Mouse (Mus musculus) heart, postnatal 0 days (tissue): ENCODE results near the gene Gm4952. TPM values are rescaled to one million over a fixed set of nuclear protein-coding genes. Genes with fewer than 3 reads are reported as not detected.

Experiments
- ATAC-seq: fragments of 200-750 bp; cut with Nextera tagmentation; 2 replicates; pipeline ENCODE4 v1.8.0; 2017; ENCODE audit warnings: low read depth, moderate number of reproducible peaks, moderate library complexity; ENCODE audit not compliant: insufficient read depth
- DNase-seq: peaks from one replicate; pipeline ENCODE4 v3.0.0-alpha.2; 2016; ENCODE audit warnings: low spot score
- H3K27ac ChIP-seq: fragments of 300-500 bp; sonication (generic); 2 replicates; pipeline ENCODE4 v1.5.1; 2014; ENCODE audit warnings: low read depth, mild to moderate bottlenecking
- H3K27me3 ChIP-seq: fragments of 300-500 bp; sonication (generic); 2 replicates; pipeline ENCODE4 v1.6.1; 2014; ENCODE audit warnings: low read length, mixed read lengths; ENCODE audit not compliant: control insufficient read depth, insufficient read depth
- H3K36me3 ChIP-seq: fragments of 300-500 bp; sonication (generic); replicated peaks from 2 replicates; pipeline ENCODE4 v1.6.1; 2014; ENCODE audit warnings: low read length, mixed read lengths; ENCODE audit not compliant: control insufficient read depth, insufficient read depth
- H3K4me1 ChIP-seq: fragments of 300-500 bp; sonication (generic); 2 replicates; pipeline ENCODE4 v1.6.1; 2014; ENCODE audit warnings: antibody characterized with exemption; ENCODE audit not compliant: control insufficient read depth, insufficient read depth
- H3K4me2 ChIP-seq: fragments of 300-500 bp; sonication (generic); 2 replicates; pipeline ENCODE4 v1.6.1; 2014; ENCODE audit warnings: low read depth, mild to moderate bottlenecking, low read length, moderate library complexity
- H3K4me3 ChIP-seq: fragments of 300-500 bp; sonication (generic); 2 replicates; pipeline ENCODE4 v1.5.1; 2014; ENCODE audit warnings: low read depth, low read length
- H3K9ac ChIP-seq: fragments of 300-500 bp; sonication (generic); replicated peaks from 2 replicates; pipeline ENCODE4 v1.6.1; 2014; ENCODE audit warnings: low read depth, low read length, mixed read lengths
- H3K9me3 ChIP-seq: fragments of 300-500 bp; sonication (generic); replicated peaks from 2 replicates; pipeline ENCODE4 v1.6.1; 2016; ENCODE audit warnings: low read length; ENCODE audit not compliant: control insufficient read depth
- CTCF ChIP-seq: IDR thresholded peaks from 2 replicates; pipeline ENCODE4 v1.5.1; 2016; ENCODE audit warnings: antibody characterized with exemption, control low read depth, low read depth
- EP300 ChIP-seq: IDR thresholded peaks from 2 replicates; pipeline ENCODE4 v1.6.1; 2016; ENCODE audit warnings: antibody characterized with exemption, low read depth
- WGBS: fragments of 180-500 bp; shearing (Covaris S2); extraction: QIAGEN DNeasy Blood & Tissue Kit; methylation state at CpG from one replicate; pipeline ENCODE4 v1.1.7; 2014; 5-methylcytosine and 5-hydroxymethylcytosine counted together
- polyA plus RNA-seq: library from polyadenylated mRNA; unstranded; fragments of >200 nt; fragmentation: Nextera tagmentation; extraction: Ambion mirVana; gene quantifications from 2 replicates; pipeline ENCODE4 v1.2.1, GENCODE M21; 2015
- total RNA-seq: library from RNA; depleted of rRNA; stranded (reverse); fragments of >200 nt; gene quantifications from 2 replicates; pipeline ENCODE4 v1.2.3, GENCODE M21; 2014; ENCODE audit warnings: low replicate concordance

Gm4952 gene
- total and polyA plus RNA-seq, 2 experiments from 2014 or later, result not detected

- H3K27ac ChIP-seq, result no peak overlapping the region
- DNase-seq (no peak), ATAC-seq (no peak)
- WGBS, result 46% methylated on average over 2 of the region's 2 CpGs
- peak overlapping the region; percentile 71; the same call in 1 of the 2 replicates for H3K4me3 ChIP-seq
- no peak for TF ChIP-seq EP300
- TF ChIP-seq CTCF, result no peak
- no peak overlapping the region for H3K9ac ChIP-seq
- 0 out of 2 replicates have a peak, but pooled peaks cover 3% of the 10 kb centered on the region for H3K4me1 ChIP-seq
- H3K9me3 ChIP-seq, result no peaks in the 10 kb centered on the region
- H3K36me3 ChIP-seq, result no peaks in the 10 kb centered on the region
- H3K4me2 ChIP-seq, result peak overlapping the region; percentile 100; the same call in 1 of the 2 replicates
- 0 out of 2 replicates have a peak, but pooled peaks cover 4% of the 10 kb centered on the region for H3K27me3 ChIP-seq
Measured at GRCm38 (mm10) chr19:12595135-12595529, 4.6 kb upstream of the Gm4952 start.

GRCm38 (mm10) chr19:12595530-12596289 lies 4.1 kb upstream of the Gm4952 start:
- TF ChIP-seq CTCF (peak; percentile 47; the same call in 1 of the 2 replicates), EP300 (no peak)
- WGBS, result under 1% methylated on average over 46 of the region's 49 CpGs
- H3K4me1 ChIP-seq, result 0 out of 2 replicates have a peak, but pooled peaks cover 3% of the 10 kb centered on the region
- H3K4me2 ChIP-seq, result peak overlapping the region; percentile 100
- H3K27me3 ChIP-seq, result 0 out of 2 replicates have a peak, but pooled peaks cover 4% of the 10 kb centered on the region
- peak overlapping the region; percentile 54 for H3K9ac ChIP-seq
- DNase-seq, result peak; percentile 58
- no peaks in the 10 kb centered on the region for H3K36me3 ChIP-seq
- H3K27ac ChIP-seq, result peak overlapping the region; percentile 53
- peak overlapping the region; percentile 71 for H3K4me3 ChIP-seq
- no peaks in the 10 kb centered on the region for H3K9me3 ChIP-seq
- peak; percentile 86 for ATAC-seq

GRCm38 (mm10) chr19:12596290-12597072 lies 3.3 kb upstream of the Gm4952 start:
- DNase-seq, result no peak
- no peaks in the 10 kb centered on the region for H3K36me3 ChIP-seq
- peak overlapping the region; percentile 54 for H3K9ac ChIP-seq
- peak overlapping the region; percentile 71 for H3K4me3 ChIP-seq
- 0 out of 2 replicates have a peak, but pooled peaks cover 4% of the 10 kb centered on the region for H3K27me3 ChIP-seq
- H3K9me3 ChIP-seq, result no peaks in the 10 kb centered on the region
- 0 out of 2 replicates have a peak, but pooled peaks cover 3% of the 10 kb centered on the region for H3K4me1 ChIP-seq
- no peak for TF ChIP-seq EP300
- no peak for TF ChIP-seq CTCF
- H3K27ac ChIP-seq, result no peak overlapping the region
- ATAC-seq, result peak; percentile 31; the same call in 1 of the 2 replicates
- H3K4me2 ChIP-seq, result peak overlapping the region; percentile 100
- 17% methylated on average over 23 of the region's 23 CpGs for WGBS

- Histone ChIP-seq H3K36me3 (no peaks in the 10 kb centered on the region), H3K4me2 (0 out of 2 replicates have a peak overlapping the region, but pooled peaks have one; percentile 100), H3K4me3 (no peak overlapping the region), H3K27me3 (0 out of 2 replicates have a peak, but pooled peaks cover 4% of the 10 kb centered on the region), H3K27ac (no peak overlapping the region), H3K4me1 (0 out of 2 replicates have a peak, but pooled peaks cover 3% of the 10 kb centered on the region), H3K9me3 (no peaks in the 10 kb centered on the region), H3K9ac (no peak overlapping the region)
- DNase-seq (no peak), ATAC-seq (no peak)
- TF ChIP-seq EP300 (no peak), CTCF (no peak)
- WGBS, result 43% methylated on average over 3 of the region's 3 CpGs
Measured at GRCm38 (mm10) chr19:12597073-12597405, 2.7 kb upstream of the Gm4952 start.

GRCm38 (mm10) chr19:12598674-12599073 lies 1.1 kb upstream of the Gm4952 start:
- no peak for ATAC-seq
- Histone ChIP-seq H3K9ac (no peak overlapping the region), H3K4me3 (no peak overlapping the region), H3K36me3 (no peaks in the 10 kb centered on the region), H3K4me2 (no peak overlapping the region), H3K9me3 (no peaks in the 10 kb centered on the region), H3K27ac (no peak overlapping the region), H3K4me1 (0 out of 2 replicates have a peak, but pooled peaks cover 3% of the 10 kb centered on the region), H3K27me3 (0 out of 2 replicates have a peak, but pooled peaks cover 4% of the 10 kb centered on the region)
- 70% methylated on average over 3 of the region's 3 CpGs for WGBS
- TF ChIP-seq EP300 (no peak), CTCF (no peak)
- no peak for DNase-seq
